Mouse (Mus musculus) CH12.LX (cell line): ENCODE measurements around the gene Megf11. TPM values are rescaled to one million over a fixed set of nuclear protein-coding genes. Genes with fewer than 3 reads are reported as not detected.

Source experiments
- DNase-seq: peaks from one replicate; pipeline ENCODE4 v3.0.0-alpha.2; 2013; ENCODE audit errors: extremely low read depth
- H3K27ac ChIP-seq: 2 replicates; pipeline ENCODE4 v1.5.1; 2012; ENCODE audit warnings: low read depth, mild to moderate bottlenecking, control low read depth, moderate library complexity; ENCODE audit not compliant: insufficient read depth
- H3K27me3 ChIP-seq: replicated peaks from 2 replicates; pipeline ENCODE3; 2012; ENCODE audit warnings: inconsistent platforms
- H3K36me3 ChIP-seq, 2 experiments: replicated peaks in 1 of 2; 2 replicates each; pipeline versions ENCODE3 to v1.6.1; 2012; ENCODE audit warnings: inconsistent platforms in 1 of 2, low read length in 1 of 2, mild to moderate bottlenecking in 1 of 2, mixed read lengths in 1 of 2, moderate library complexity in 1 of 2; ENCODE audit not compliant: control insufficient read depth in 1 of 2, insufficient read depth in 1 of 2
- H3K4me1 ChIP-seq, 2 experiments: 2 replicates each; pipeline ENCODE4 v1.6.1; 2012; ENCODE audit warnings: inconsistent platforms in 1 of 2, moderate library complexity in 1 of 2; ENCODE audit not compliant: insufficient read depth in 2 of 2, control insufficient read depth in 1 of 2
- H3K4me2 ChIP-seq: 2 replicates; pipeline ENCODE4 v1.6.1; 2012; ENCODE audit warnings: low read depth, mild to moderate bottlenecking, control low read depth; ENCODE audit not compliant: poor library complexity, insufficient read depth, severe bottlenecking
- H3K4me3 ChIP-seq, 3 experiments: fragments of 150-350 bp in 1 of 3; sonication (generic) in 1 of 3; replicated peaks in 1 of 3; 2 replicates each; pipeline versions ENCODE3 to v1.5.1; 2011 to 2012; ENCODE audit warnings: low read depth in 2 of 3, low read length in 2 of 3, mild to moderate bottlenecking in 2 of 3, moderate library complexity in 2 of 3, control low read depth in 1 of 3, improper control_type of control experiment in 1 of 3, inconsistent platforms in 1 of 3, mixed read lengths in 1 of 3; ENCODE audit not compliant: poor library complexity in 1 of 3
- H3K79me2 ChIP-seq: replicated peaks from 2 replicates; pipeline ENCODE4 v1.6.1; 2012; ENCODE audit warnings: mild to moderate bottlenecking, moderate library complexity; ENCODE audit not compliant: control insufficient read depth, poor library complexity, insufficient read depth, severe bottlenecking; ENCODE audit errors: extremely low read depth
- H3K9ac ChIP-seq: 2 replicates; pipeline ENCODE4 v1.6.1; 2012; ENCODE audit warnings: low read depth, mild to moderate bottlenecking, control low read depth, moderate library complexity; ENCODE audit not compliant: insufficient read depth
- H3K9me3 ChIP-seq: replicated peaks from 2 replicates; pipeline ENCODE3; 2012; ENCODE audit warnings: low read length, inconsistent platforms, mixed read lengths
- BHLHE40 ChIP-seq: IDR thresholded peaks from 2 replicates; pipeline ENCODE4 v1.6.1; 2011; ENCODE audit warnings: mild to moderate bottlenecking, low read depth, low read length, improper control_type of control experiment
- CHD2 ChIP-seq: IDR thresholded peaks from 2 replicates; pipeline ENCODE4 v1.6.1; 2011; ENCODE audit warnings: low read length, improper control_type of control experiment
- CTCF ChIP-seq, 2 experiments: IDR thresholded peaks in 1 of 2; conservative IDR thresholded peaks in 1 of 2; 2 replicates each; pipeline ENCODE4 v1.5.1; 2011 to 2012; ENCODE audit warnings: low read depth in 2 of 2, low read length in 2 of 2, improper control_type of control experiment in 1 of 2, inconsistent platforms in 1 of 2, mild to moderate bottlenecking in 1 of 2, moderate library complexity in 1 of 2
- ELF1 ChIP-seq: IDR thresholded peaks from 2 replicates; pipeline ENCODE4 v1.6.1; 2014; ENCODE audit warnings: low read depth, mild to moderate bottlenecking, inconsistent platforms, low read length, improper control_type of control experiment
- EP300 ChIP-seq: IDR thresholded peaks from 2 replicates; pipeline ENCODE4 v1.6.1; 2011; ENCODE audit warnings: low read length, improper control_type of control experiment
- ETS1 ChIP-seq: conservative IDR thresholded peaks from 2 replicates; pipeline ENCODE4 v1.6.1; 2012; ENCODE audit warnings: low read depth, mild to moderate bottlenecking, inconsistent platforms, low read length, improper control_type of control experiment, moderate library complexity
- GABPA ChIP-seq: IDR thresholded peaks from 2 replicates; pipeline ENCODE4 v1.6.1; 2012; ENCODE audit warnings: low read depth, low read length, improper control_type of control experiment, inconsistent platforms; ENCODE audit not compliant: insufficient replicate concordance
- HCFC1 ChIP-seq: IDR thresholded peaks from 2 replicates; pipeline ENCODE4 v1.6.1; 2012; ENCODE audit warnings: low read depth, mild to moderate bottlenecking, inconsistent platforms, low read length, improper control_type of control experiment
- IRF4 ChIP-seq: IDR thresholded peaks from 2 replicates; pipeline ENCODE4 v1.6.1; 2014; ENCODE audit warnings: low read depth, mild to moderate bottlenecking, inconsistent platforms, low read length, improper control_type of control experiment
- JUN ChIP-seq: IDR thresholded peaks from 2 replicates; pipeline ENCODE4 v1.6.1; 2011; ENCODE audit warnings: low read depth, mild to moderate bottlenecking, low read length, improper control_type of control experiment, moderate library complexity; ENCODE audit not compliant: insufficient read depth
- JUND ChIP-seq: conservative IDR thresholded peaks from 2 replicates; pipeline ENCODE4 v1.6.1; 2011; ENCODE audit warnings: low read depth, low read length, improper control_type of control experiment
- MAX ChIP-seq: IDR thresholded peaks from 2 replicates; pipeline ENCODE4 v1.6.1; 2011; ENCODE audit warnings: low read length, improper control_type of control experiment
- MAZ ChIP-seq: IDR thresholded peaks from 2 replicates; pipeline ENCODE4 v1.6.1; 2012; ENCODE audit warnings: low read depth, mild to moderate bottlenecking, inconsistent platforms, low read length, improper control_type of control experiment, moderate library complexity
- MEF2A ChIP-seq: IDR thresholded peaks from 2 replicates; pipeline ENCODE4 v1.6.1; 2014; ENCODE audit warnings: low read depth, mild to moderate bottlenecking, inconsistent platforms, low read length, improper control_type of control experiment, borderline replicate concordance
- MXI1 ChIP-seq: IDR thresholded peaks from 2 replicates; pipeline ENCODE4 v1.6.1; 2011; ENCODE audit warnings: mild to moderate bottlenecking, low read depth, low read length, improper control_type of control experiment
- MYC ChIP-seq: IDR thresholded peaks from 2 replicates; pipeline ENCODE4 v1.6.1; 2011; ENCODE audit warnings: low read depth, mild to moderate bottlenecking, improper control_type of control experiment, low read length
- NELFE ChIP-seq: IDR thresholded peaks from 2 replicates; pipeline ENCODE4 v1.6.1; 2011; ENCODE audit warnings: low read depth, low read length, improper control_type of control experiment
- PAX5 ChIP-seq: IDR thresholded peaks from 2 replicates; pipeline ENCODE4 v1.6.1; 2012; ENCODE audit warnings: low read length, inconsistent platforms, mixed read lengths
- POLR2AphosphoS2 ChIP-seq: IDR thresholded peaks from 2 replicates; pipeline ENCODE4 v1.6.1; 2011; ENCODE audit warnings: low read depth, low read length, improper control_type of control experiment
- RAD21 ChIP-seq: IDR thresholded peaks from 2 replicates; pipeline ENCODE4 v1.6.1; 2011; ENCODE audit warnings: low read depth, mild to moderate bottlenecking, low read length, improper control_type of control experiment, moderate library complexity
- RCOR1 ChIP-seq: conservative IDR thresholded peaks from 2 replicates; pipeline ENCODE4 v1.6.1; 2012; ENCODE audit warnings: low read depth, mild to moderate bottlenecking, inconsistent platforms, low read length, improper control_type of control experiment
- SIN3A ChIP-seq: IDR thresholded peaks from 2 replicates; pipeline ENCODE4 v1.6.1; 2012; ENCODE audit warnings: low read length, improper control_type of control experiment, inconsistent platforms
- SMC3 ChIP-seq: IDR thresholded peaks from 2 replicates; pipeline ENCODE4 v1.6.1; 2011; ENCODE audit warnings: low read depth, low read length, improper control_type of control experiment
- TBP ChIP-seq: conservative IDR thresholded peaks from 2 replicates; pipeline ENCODE4 v1.6.1; 2011; ENCODE audit warnings: low read depth, low read length, improper control_type of control experiment
- TCF12 ChIP-seq: IDR thresholded peaks from 2 replicates; pipeline ENCODE4 v1.6.1; 2014; ENCODE audit warnings: low read depth, mild to moderate bottlenecking, inconsistent platforms, low read length, improper control_type of control experiment
- USF2 ChIP-seq: conservative IDR thresholded peaks from 2 replicates; pipeline ENCODE4 v1.6.1; 2011; ENCODE audit warnings: low read depth, low read length, improper control_type of control experiment
- ZNF384 ChIP-seq: IDR thresholded peaks from 2 replicates; pipeline ENCODE4 v1.6.1; 2012; ENCODE audit warnings: low read depth, low read length, improper control_type of control experiment, inconsistent platforms
- dilution Hi-C: fragments of 300-500 bp; cut with MboI; formaldehyde crosslinking; loops from 2 replicates; pipeline ENCODE4 v1.14.3; 2020; ENCODE audit warnings: low sequenced_read_pairs; ENCODE audit not compliant: extremely low pct_unique_long_range_greater_than_20kb, extremely low pct_ligation_motif_present
- in situ Hi-C: fragments of 300-500 bp; cut with MboI; formaldehyde crosslinking; loops from 3 replicates; pipeline ENCODE4 v1.14.3; 2019; ENCODE audit warnings: low sequenced_read_pairs, low pct_ligation_motif_present, low pct_unique_long_range_greater_than_20kb, mixed read lengths
- polyA plus RNA-seq: library from polyadenylated mRNA; unstranded; fragments of >175 nt; gene quantifications from 2 replicates; pipeline ENCODE4 v1.2.1, GENCODE M21; 2012; ENCODE audit warnings: low read depth; ENCODE audit not compliant: insufficient read length
- total RNA-seq, 2 experiments: library from RNA; depleted of rRNA; stranded (reverse); fragments of 300-350 nt in 1 of 2; fragments of >200 nt in 1 of 2; gene quantifications; 2 replicates each; pipeline ENCODE4 v1.2.3; 2012 to 2014

The Megf11 gene
- total and polyA plus RNA-seq, 3 experiments, result 0.04 to 0.59 TPM; not detected in 1

GRCm38 (mm10) chr9:64688015-64688394 is 302.6 kb downstream of the Megf11 start:
- peaks cover 2 to 13% of the 10 kb centered on the region in 2 experiments for H3K36me3 ChIP-seq
- H3K4me1 ChIP-seq, result peaks cover 15 to 71% of the 10 kb centered on the region in 2 experiments
- peak overlapping the region; percentile 30; the same call in 1 of the 2 replicates for H3K4me2 ChIP-seq
- DNase-seq, result peak; percentile 90
- peak overlapping the region; percentile 53 for H3K27ac ChIP-seq
- H3K79me2 ChIP-seq, result no peaks in the 10 kb centered on the region
- in situ Hi-C loops, result loop anchor here (10.0 kb wide), 1 partner anchor 53 kb away; no protein-coding TSS in a partner anchor
- no peak overlapping the region for H3K4me3 ChIP-seq
- no peak overlapping the region for H3K9ac ChIP-seq
- dilution Hi-C loops, result no loop called here
- TF ChIP-seq RCOR1, result peak; percentile 36; the same call in 1 of the 2 replicates
- peak; percentile 69; the same call in 1 of the 2 replicates for TF ChIP-seq MEF2A
- TF ChIP-seq POLR2AphosphoS2, result no peak
- peak; percentile 89 for TF ChIP-seq CHD2
- TF ChIP-seq HCFC1, result peak; percentile 40; the same call in 1 of the 2 replicates
- TF ChIP-seq TBP, result 0 out of 2 replicates have a peak, but pooled peaks have one; percentile 28
- no peak for TF ChIP-seq ZNF384
- peak; percentile 78 for TF ChIP-seq JUN
- TF ChIP-seq SIN3A, result no peak; the same call in 1 of the 2 replicates
- no peak for TF ChIP-seq NELFE
- peak; percentile 47 for TF ChIP-seq ETS1
- TF ChIP-seq USF2, result no peak
- peak; percentile 56; the same call in 1 of the 2 replicates for TF ChIP-seq TCF12
- no peak for TF ChIP-seq PAX5
- peak; percentile 64 for TF ChIP-seq EP300
- TF ChIP-seq MYC, result 0 out of 2 replicates have a peak, but pooled peaks have one; percentile 31
- TF ChIP-seq JUND, result peak; percentile 71
- peak; percentile 25 for TF ChIP-seq SMC3
- TF ChIP-seq GABPA, result no peak
- TF ChIP-seq BHLHE40, result peak; percentile 33; the same call in 1 of the 2 replicates
- peak; percentile 62; the same call in 1 of the 2 replicates for TF ChIP-seq MAZ
- TF ChIP-seq IRF4, result peak; percentile 54
- peak; percentile 51; the same call in 1 of the 2 replicates for TF ChIP-seq MAX
- peak; percentile 48; the same call in 1 of the 2 replicates for TF ChIP-seq MXI1
- TF ChIP-seq CTCF (conservative IDR thresholded peaks at IDR 0.05 in 1 of 2, IDR thresholded peaks at IDR 0.05 in 1 of 2; ENCODE audit: low read depth in 2 of 2, low read length in 2 of 2), result peak in 1 of 2 experiments; percentile 17; a peak in 2 of 4 replicates
- TF ChIP-seq RAD21, result peak; percentile 24
- no peak; the same call in none of the 2 replicates for TF ChIP-seq ELF1
- no peaks in the 10 kb centered on the region for H3K27me3 ChIP-seq
- H3K9me3 ChIP-seq, result no peaks in the 10 kb centered on the region
